Mouse (Mus musculus) small intestine, adult 2 months (tissue): ENCODE results near the gene Rxrb. TPM values are rescaled to one million over a fixed set of nuclear protein-coding genes. Genes with fewer than 3 reads are reported as not detected.
A peak's percentile ranks its signal among the peaks of the same experiment; 100 is the strongest.
"Not testable (repeated sequence)": the region's sequence is repeated elsewhere in the genome, so short reads cannot be mapped to it uniquely, and the experiment has no call there.

Experiments
- H3K27ac ChIP-seq: fragments of 200-500 bp; 2 replicates; pipeline ENCODE4 v1.5.1; 2012; ENCODE audit warnings: low read depth, low read length, control low read depth, inconsistent platforms; ENCODE audit not compliant: insufficient read depth
- H3K27me3 ChIP-seq: fragments of 200-500 bp; 2 replicates; pipeline ENCODE4 v1.6.1; 2012; ENCODE audit warnings: mild to moderate bottlenecking, moderate library complexity, low read length, inconsistent platforms; ENCODE audit not compliant: control insufficient read depth, insufficient read depth
- H3K36me3 ChIP-seq: fragments of 200-500 bp; 2 replicates; pipeline ENCODE4 v1.6.1; 2012; ENCODE audit warnings: mild to moderate bottlenecking, low read length, control low read depth, inconsistent platforms; ENCODE audit not compliant: control insufficient read depth, insufficient read depth
- H3K4me1 ChIP-seq: fragments of 200-500 bp; 2 replicates; pipeline ENCODE4 v1.6.1; 2012; ENCODE audit warnings: low read length, inconsistent platforms, mixed read lengths; ENCODE audit not compliant: control insufficient read depth, insufficient read depth, insufficient read length
- H3K4me3 ChIP-seq: fragments of 200-500 bp; 2 replicates; pipeline ENCODE4 v1.5.1; 2012; ENCODE audit warnings: low read depth, mild to moderate bottlenecking, control low read depth, inconsistent platforms, low read length, moderate library complexity
- CTCF ChIP-seq: fragments of 200-500 bp; IDR thresholded peaks from 2 replicates; pipeline ENCODE4 v1.5.1; 2012; ENCODE audit warnings: low read depth, mild to moderate bottlenecking, control low read depth, inconsistent platforms, low read length, moderate library complexity, mixed read lengths; ENCODE audit not compliant: insufficient replicate concordance, insufficient read length; ENCODE audit errors: extremely low read depth
- POLR2A ChIP-seq: fragments of 200-500 bp; IDR thresholded peaks from 2 replicates; pipeline ENCODE4 v1.6.1; 2012; ENCODE audit warnings: low read depth, mild to moderate bottlenecking, control low read depth, inconsistent platforms, low read length, moderate library complexity
- WGBS: fragments of 180-500 bp; shearing (Covaris S2); methylation state at CpG from one replicate; pipeline ENCODE4 v1.1.7; 2018; 5-methylcytosine and 5-hydroxymethylcytosine counted together
- polyA plus RNA-seq: library from polyadenylated mRNA; depleted of rRNA; stranded (reverse); fragments of >200 nt; gene quantifications from 2 replicates; pipeline ENCODE4 v1.2.3, GENCODE M21; 2012

Rxrb gene
- polyA plus RNA-seq, 1 experiment, result 64.2 TPM

DNA sequence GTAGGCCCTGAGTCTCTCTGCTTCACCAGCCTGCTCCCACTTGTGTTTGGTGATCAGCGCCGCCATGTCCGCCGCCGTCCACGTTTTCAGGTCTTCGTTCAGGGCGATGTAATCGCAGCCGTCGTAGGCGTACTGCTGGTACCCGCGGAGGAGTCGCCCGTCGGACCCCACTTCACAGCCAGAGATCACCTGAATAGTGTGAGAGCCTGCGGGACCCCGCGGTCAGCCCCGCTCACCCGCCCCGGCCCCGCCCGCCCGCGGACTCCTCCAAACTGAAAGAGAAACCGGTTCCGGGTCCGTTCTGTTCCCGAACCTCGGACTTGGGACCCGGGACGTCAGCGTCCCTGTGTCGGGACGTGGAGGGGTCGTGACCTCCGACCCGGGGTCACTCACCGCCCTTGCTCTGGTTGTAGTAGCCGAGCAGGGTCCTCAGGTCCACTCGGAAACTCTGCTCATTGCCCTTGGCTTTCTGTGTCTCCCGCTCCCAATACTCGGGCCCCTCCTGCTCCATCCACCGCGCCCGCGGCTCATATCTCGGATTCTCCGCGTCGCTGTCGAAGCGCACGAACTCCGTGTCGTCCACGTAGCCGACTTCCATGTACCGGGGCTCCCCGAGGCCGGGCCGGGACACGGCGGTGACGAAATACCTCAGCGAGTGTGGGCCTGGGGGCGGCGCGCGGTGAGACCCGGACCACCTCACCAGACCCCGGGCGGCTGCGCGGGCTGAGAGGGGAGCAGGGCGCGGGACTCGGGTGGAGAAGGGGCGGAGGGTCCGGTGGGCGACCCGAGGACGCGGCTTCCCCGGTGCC lies 32.1 kb upstream of the Rxrb start:
- peak overlapping the region; percentile 95 for H3K27ac ChIP-seq

DNA sequence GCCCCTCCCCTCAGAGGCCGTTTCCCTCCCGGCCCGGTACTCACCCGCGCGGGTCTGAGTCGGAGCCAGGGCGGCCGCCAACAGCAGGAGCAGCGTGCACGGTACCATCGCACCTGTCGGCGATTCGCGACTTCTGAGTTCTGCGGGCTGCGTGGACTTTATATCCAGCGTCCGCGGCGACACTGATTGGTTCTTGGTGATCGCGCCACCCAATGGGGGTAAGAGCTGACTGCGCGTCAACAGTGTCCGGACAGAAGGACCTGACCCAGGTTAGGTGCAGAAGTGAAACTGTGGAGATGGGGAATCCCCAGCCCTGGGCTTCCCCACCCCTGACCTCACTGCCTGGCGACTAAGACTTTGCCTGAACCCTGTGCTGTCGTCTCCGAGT lies 31.5 kb upstream of the Rxrb start, which contains the start of gene H2-K1:
H2-K1 (minus strand) TSS at position 198 of the 388 bp plus-strand sequence.
- peak; percentile 100 for TF ChIP-seq POLR2A
- no peak for TF ChIP-seq CTCF
- WGBS, result 1% methylated on average over 30 of the region's 30 CpGs
- H3K27me3 ChIP-seq, result no peaks in the 10 kb centered on the region
- peaks cover 28% of the 10 kb centered on the region for H3K36me3 ChIP-seq
- peak within 1 kb of the TSS; percentile 95 for H3K27ac ChIP-seq
- H3K4me3 ChIP-seq, result peak within 1 kb of the TSS; percentile 79
- H3K4me1 ChIP-seq, result peaks cover 2% of the 10 kb centered on the region; the same call in 1 of the 2 replicates

More for the DNA sequence above, 32.1 kb upstream of the Rxrb start:
- peak overlapping the region; percentile 79 for H3K4me3 ChIP-seq
- 1% methylated on average over 87 of the region's 87 CpGs for WGBS
- no peaks in the 10 kb centered on the region for H3K27me3 ChIP-seq
- H3K36me3 ChIP-seq, result peaks cover 31% of the 10 kb centered on the region
- peaks cover 2% of the 10 kb centered on the region; the same call in 1 of the 2 replicates for H3K4me1 ChIP-seq
- 0 out of 2 replicates have a peak, but pooled peaks have one; percentile 11 for TF ChIP-seq POLR2A
- no peak for TF ChIP-seq CTCF

DNA sequence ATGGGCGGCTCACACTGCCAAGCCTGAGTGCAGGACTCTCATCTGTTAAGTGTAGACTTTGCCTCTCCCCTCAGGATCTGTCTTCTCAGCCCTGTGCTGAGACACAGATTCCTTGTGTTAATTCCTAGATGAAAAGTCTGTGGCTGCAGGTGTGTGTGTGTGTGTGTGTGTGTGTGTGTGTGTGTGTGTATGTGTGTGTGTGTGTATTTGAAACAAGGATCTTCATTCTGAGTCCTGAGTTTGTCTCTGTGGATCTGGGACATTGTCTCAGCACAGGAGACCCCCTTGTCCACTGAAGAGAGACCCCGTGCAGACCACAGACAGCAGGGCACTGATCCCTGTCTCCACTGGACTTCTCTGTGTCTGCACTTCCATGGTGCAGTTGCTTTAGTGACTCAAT lies 30.8 kb upstream of the Rxrb start:
- Histone ChIP-seq H3K4me3 (peak overlapping the region; percentile 55), H3K27ac (peak overlapping the region; percentile 65; the same call in 1 of the 2 replicates), H3K36me3 (peaks cover 25% of the 10 kb centered on the region)
- WGBS, result 39% methylated on average over 2 of the region's 2 CpGs
- H3K27me3 ChIP-seq, H3K4me1 ChIP-seq: not testable (repeated sequence)

DNA sequence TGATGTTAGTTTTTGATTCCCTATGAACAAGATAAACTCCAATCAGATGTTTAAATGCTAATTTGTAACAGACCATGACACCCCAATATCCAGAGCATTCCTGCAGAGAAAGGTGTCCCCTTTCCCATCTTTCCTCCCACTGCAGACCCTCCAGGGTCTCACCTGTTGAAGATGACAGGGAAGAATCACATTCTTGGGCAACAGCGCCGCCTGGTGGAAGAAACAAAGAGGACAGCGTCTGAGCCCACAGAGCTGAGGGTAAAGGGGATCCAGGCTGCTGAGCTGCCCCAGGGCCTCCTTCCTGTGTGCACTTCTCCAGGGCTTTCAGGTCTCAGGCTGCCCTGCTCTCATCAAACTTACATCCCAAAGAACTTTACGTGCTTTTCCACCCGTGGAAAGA lies 28.2 kb upstream of the Rxrb start:
- TF ChIP-seq CTCF, result peak; percentile 62; the same call in 1 of the 2 replicates
- no peak for TF ChIP-seq POLR2A
- peaks cover 2% of the 10 kb centered on the region; the same call in 1 of the 2 replicates for H3K36me3 ChIP-seq
- H3K27me3 ChIP-seq, result no peaks in the 10 kb centered on the region
- 8% methylated on average over 5 of the region's 5 CpGs for WGBS
- H3K4me3 ChIP-seq, result no peak overlapping the region
- no peaks in the 10 kb centered on the region for H3K4me1 ChIP-seq
- H3K27ac ChIP-seq, result no peak overlapping the region

DNA sequence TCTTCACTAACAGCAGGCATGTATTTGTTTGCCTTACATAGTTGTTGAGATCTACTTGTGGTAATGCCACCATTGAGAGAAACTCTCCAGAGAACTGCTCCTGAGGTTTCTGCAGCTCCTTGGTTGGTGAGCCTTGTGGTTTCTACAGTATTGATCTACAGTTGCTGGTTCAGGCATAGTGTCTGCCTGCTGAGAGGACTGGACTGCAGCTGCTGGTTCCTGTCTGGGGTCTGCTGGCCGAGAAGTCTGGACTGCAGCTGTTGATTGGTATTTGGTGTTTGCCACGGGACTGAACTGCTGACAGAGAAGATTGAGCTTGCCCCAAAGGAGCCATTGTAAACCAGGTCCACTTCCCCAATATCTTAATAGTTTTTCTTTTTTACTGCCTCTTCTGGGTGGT lies 25.0 kb upstream of the Rxrb start:
- H3K27me3 ChIP-seq, result no peaks in the 10 kb centered on the region
- no peaks in the 10 kb centered on the region for H3K4me1 ChIP-seq
- TF ChIP-seq POLR2A, result no peak
- H3K36me3 ChIP-seq, result no peaks in the 10 kb centered on the region
- H3K4me3 ChIP-seq, result no peak overlapping the region
- 49% methylated on average over 2 of the region's 2 CpGs for WGBS
- H3K27ac ChIP-seq, result no peak overlapping the region

DNA sequence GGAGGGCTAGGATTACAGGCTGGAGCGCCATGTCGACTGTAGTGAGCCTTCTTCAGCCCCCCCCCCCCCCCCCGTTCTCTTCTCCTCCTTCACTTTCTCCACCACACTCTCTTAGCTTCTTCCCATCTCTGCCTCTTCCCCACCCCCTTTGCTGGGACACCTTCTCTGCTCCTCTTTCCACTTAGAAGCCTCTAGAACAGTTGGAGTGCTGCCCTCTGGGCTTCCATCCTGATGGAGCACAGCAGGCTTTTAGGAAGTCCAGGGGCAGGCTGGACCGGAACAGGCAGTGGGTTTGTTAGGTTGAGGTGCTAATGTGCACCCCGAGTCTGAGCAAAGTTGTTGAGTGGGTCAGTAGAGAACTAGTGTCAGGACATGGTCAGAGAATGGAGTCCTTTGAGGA lies 21.5 kb upstream of the Rxrb start:
- H3K36me3 ChIP-seq, result no peaks in the 10 kb centered on the region
- H3K4me1 ChIP-seq, result no peaks in the 10 kb centered on the region
- 71% methylated on average over 5 of the region's 5 CpGs for WGBS
- TF ChIP-seq POLR2A, result no peak
- TF ChIP-seq CTCF, result no peak
- no peak overlapping the region for H3K27ac ChIP-seq
- H3K4me3 ChIP-seq, result no peak overlapping the region
- H3K27me3 ChIP-seq, result no peaks in the 10 kb centered on the region

DNA sequence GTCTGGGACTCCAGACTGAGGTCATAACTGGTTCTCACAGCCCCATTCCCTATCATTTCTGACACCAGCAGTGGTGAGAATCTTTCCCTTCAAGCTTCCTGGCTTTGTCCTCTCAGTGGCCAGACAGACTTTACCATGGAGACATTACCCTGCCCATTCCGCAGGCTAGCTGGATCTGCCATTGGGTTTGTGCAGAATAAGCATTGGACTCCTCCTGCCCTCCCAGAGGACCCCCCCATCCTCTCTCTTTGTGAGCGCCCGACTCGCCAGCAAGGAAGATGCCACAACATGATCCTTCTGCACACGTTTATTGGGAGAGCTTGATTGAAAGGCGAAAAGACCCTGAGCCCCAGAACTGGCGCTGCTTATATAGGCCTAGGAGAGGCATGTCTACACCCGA lies 18.2 kb upstream of the Rxrb start:
- TF ChIP-seq POLR2A, result no peak
- TF ChIP-seq CTCF, result no peak
- H3K27ac ChIP-seq, result no peak overlapping the region
- WGBS, result 96% methylated on average over 8 of the region's 8 CpGs
- H3K36me3 ChIP-seq, result no peaks in the 10 kb centered on the region
- no peaks in the 10 kb centered on the region for H3K27me3 ChIP-seq
- no peaks in the 10 kb centered on the region for H3K4me1 ChIP-seq
- no peak overlapping the region for H3K4me3 ChIP-seq
